Mouse (Mus musculus): ENCODE data around the gene C130026I21Rik.
"Not testable (repeated sequence)": the region's sequence is repeated elsewhere in the genome, so short reads cannot be mapped to it uniquely, and the experiment has no call there.

DNA sequence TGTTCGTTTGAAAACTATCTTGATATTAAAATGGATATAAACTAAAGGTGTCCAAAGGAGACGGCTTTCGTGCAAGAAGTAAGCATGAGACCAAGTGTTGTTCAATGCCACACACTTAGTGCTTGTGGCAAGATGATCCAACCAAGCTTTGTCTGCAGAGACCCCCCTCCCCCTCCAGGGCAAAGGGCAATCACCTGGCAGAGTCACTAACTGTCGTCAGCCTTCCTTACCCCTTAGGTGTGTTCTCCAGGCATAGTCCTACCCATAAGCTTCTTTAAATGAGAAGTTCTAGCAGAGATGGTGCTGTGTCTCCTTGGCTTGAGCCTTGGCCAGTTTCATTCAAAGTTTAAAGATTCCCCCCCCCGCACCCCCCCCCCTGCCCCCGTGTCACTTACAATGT lies 152.8 kb downstream of the C130026I21Rik start:
- TF ChIP-seq POLR2A (IDR thresholded peaks at IDR 0.05; ENCODE audit: insufficient read depth, low read length); CTCF (IDR thresholded peaks at IDR 0.05; ENCODE audit: low read depth, low read length); EP300 (IDR thresholded peaks at IDR 0.05; ENCODE audit: insufficient read depth, low read depth, low read length): not testable (repeated sequence)
